Mouse (Mus musculus) frontal cortex, adult 2 months (tissue): ENCODE data around the gene Tll2. TPM values are rescaled to one million over a fixed set of nuclear protein-coding genes. Genes with fewer than 3 reads are reported as not detected.

Experiments used
- polyA plus RNA-seq: library from polyadenylated mRNA; depleted of rRNA; stranded (reverse); fragments of >200 nt; gene quantifications from 2 replicates; pipeline ENCODE4 v1.2.3, GENCODE M21; 2012; rRNA removed

Gene Tll2
- polyA plus RNA-seq, 1 experiment = 0.58 TPM

Other genes with a start within 250 kb of the Tll2 start
- gene Blnk, start 212.3 kb downstream of the Tll2 start, polyA plus RNA-seq = 6.9 and 7.2 TPM in 2 replicates
- 0.06 and 0.12 TPM in 2 replicates for gene Dntt, start 177.6 kb downstream of the Tll2 start, polyA plus RNA-seq
- 17.0 and 19.5 TPM in 2 replicates for gene Opalin, start 129.7 kb downstream of the Tll2 start, polyA plus RNA-seq
- 89.3 and 95.7 TPM in 2 replicates for gene Tm9sf3, start 57.2 kb upstream of the Tll2 start, polyA plus RNA-seq
- gene Pik3ap1, start 178.3 kb upstream of the Tll2 start, polyA plus RNA-seq = 2.3 and 3.1 TPM in 2 replicates